8 mouse cellular contexts compared by ENCODE assay signal in the genomic region with DNA sequence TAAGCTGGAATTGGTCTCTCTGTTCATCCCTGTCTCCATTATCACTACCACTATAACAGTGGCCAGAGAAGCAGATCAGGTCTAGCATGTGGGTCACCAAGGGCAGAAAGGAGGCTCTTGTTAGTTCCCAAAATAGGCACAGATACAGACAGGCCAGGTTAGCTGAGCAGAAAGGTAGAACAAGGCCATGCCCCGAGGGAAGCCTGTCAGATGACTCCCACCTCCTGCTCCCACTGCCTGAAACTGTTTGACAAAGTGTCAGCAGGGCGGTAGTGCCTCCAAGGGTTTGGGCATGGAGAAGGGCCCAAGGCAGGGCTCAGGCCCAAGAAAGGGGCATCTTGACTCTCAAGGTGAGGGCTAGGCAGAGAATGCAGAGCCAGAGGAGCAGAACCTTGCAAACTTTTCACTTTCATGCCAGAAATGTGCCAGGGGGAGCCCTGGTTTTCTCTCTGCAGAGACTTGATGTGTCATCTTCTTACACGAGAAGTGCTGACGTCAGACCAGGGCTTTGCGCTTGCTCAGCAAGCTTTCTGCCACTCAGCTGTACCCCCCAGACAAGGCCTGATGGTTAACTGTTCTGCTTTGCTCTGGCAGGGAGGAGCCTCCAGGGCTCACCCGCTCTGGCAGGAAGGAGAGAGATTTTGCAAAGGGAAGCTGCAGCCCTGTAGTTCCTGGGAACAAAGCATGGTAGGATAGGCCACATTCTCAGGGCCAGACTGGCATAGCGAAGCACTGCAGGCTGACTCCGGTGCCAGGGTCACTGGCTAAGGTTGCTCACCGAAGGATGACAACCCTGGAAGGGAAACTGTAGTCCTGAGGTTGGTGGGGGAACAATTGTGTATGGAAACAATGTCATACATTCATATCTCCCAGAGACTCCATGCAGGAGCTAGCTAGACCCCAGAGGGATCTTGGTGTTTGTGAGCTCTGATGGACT. TPM values are rescaled to one million over a fixed set of nuclear protein-coding genes. Genes with fewer than 3 reads are reported as not detected.
A peak's percentile ranks its signal among the peaks of the same experiment; 100 is the strongest.
DNase-seq lines count a peak whose midpoint lies in the region; ATAC-seq lines count a peak whose summit lies in the region.

No protein-coding gene starts in this region.

- no peaks in the 10 kb centered on the region; the same call in 1 of the 2 replicates for H3K4me1 ChIP-seq in limb, embryonic 11.5 days (ENCODE audit: control insufficient read depth, insufficient read depth, low read length)

- H3K9me3 ChIP-seq in limb, embryonic 11.5 days (ENCODE audit: control insufficient read depth, low read length), result no peaks in the 10 kb centered on the region

- H3K27me3 ChIP-seq in limb, embryonic 11.5 days (ENCODE audit: control insufficient read depth, insufficient read depth, low read length), result no peaks in the 10 kb centered on the region

- no peaks in the 10 kb centered on the region for H3K36me3 ChIP-seq in limb, embryonic 11.5 days (ENCODE audit: control insufficient read depth, insufficient read depth, low read length)

- H3K27ac ChIP-seq in limb, embryonic 11.5 days (replicated peaks; ENCODE audit: low read depth, low read length), result no peak overlapping the region

- intact Hi-C loops in gastrocnemius, postnatal 14 days (cut with DNase I; ENCODE audit: low total_unique reads), result loop anchor here (5.0 kb wide), 1 partner anchor 336 kb away; no protein-coding TSS in a partner anchor
- intact Hi-C loops in gastrocnemius, postnatal 36 days (cut with DNase I), result loop anchor here (10.0 kb wide), 1 partner anchor 604 kb away; no protein-coding TSS in a partner anchor

- H3K4me2 ChIP-seq in limb, embryonic 11.5 days (ENCODE audit: low read depth, severe bottlenecking), result no peak overlapping the region

- 75% methylated on average over 9 of the region's 9 CpGs for WGBS in limb, embryonic 11.5 days

- peak overlapping the region; percentile 23; the same call in 1 of the 2 replicates for H3K9ac ChIP-seq in limb, embryonic 11.5 days (ENCODE audit: low read length)

- DNase-seq in gastrocnemius, postnatal 14 days, result peak; percentile 27
- DNase-seq in gastrocnemius, postnatal 36 days, result no peak
- peak; percentile 77 for DNase-seq in MN1 (ENCODE audit: low spot score)
- peak; percentile 52 for DNase-seq in kidney, adult 9 months
- DNase-seq in limb, embryonic 11.5 days (ENCODE audit: low spot score), result no peak
- DNase-seq in right cerebral cortex, postnatal 14 days, result peak; percentile 62
- no peak for DNase-seq in embryo, embryonic 11 days

- no peak overlapping the region for H3K4me3 ChIP-seq in limb, embryonic 11.5 days (ENCODE audit: low read depth, low read length)

- ATAC-seq in erythroblast, adult 5-6 weeks (replicated peaks; ENCODE audit: low FRiP score, poor library complexity, severe bottlenecking), result peak; percentile 70
- ATAC-seq in limb, embryonic 11.5 days (ENCODE audit: insufficient number of reproducible peaks, low FRiP score, low TSS enrichment, low read depth), result no peak

RNA-seq across cellular contexts. Expression of gene Bcar3, which starts 7.3 kb away (rescaled TPM):
- total RNA-seq in gastrocnemius, postnatal 14 days (2021), result 1 to 10 TPM; 8.3 to 9.5 TPM
- 1 to 10 TPM; 3.6 to 4.4 TPM for total RNA-seq in gastrocnemius, postnatal 36 days (2021)
- 1.3 TPM in 1 of 2 replicates, not detected in the other for total RNA-seq in erythroblast, adult 5-6 weeks (2015; ENCODE audit: low replicate concordance)
- total RNA-seq in erythroblast, adult 5-6 weeks (2017; ENCODE audit: low replicate concordance), result 0.34 and 0.70 TPM in 2 replicates
- 3.8 and 4.1 TPM in 2 replicates for polyA plus RNA-seq in limb, embryonic 11.5 days (2014; fragmentation: Nextera tagmentation; extraction: Ambion mirVana)

RNA-seq across cellular contexts. Expression of gene Dnttip2, which starts 27.1 kb away (rescaled TPM):
- 10 to 100 TPM; 18.4 to 19.7 TPM for total RNA-seq in gastrocnemius, postnatal 14 days (2021)
- 10 to 100 TPM; 18.9 to 27.1 TPM for total RNA-seq in gastrocnemius, postnatal 36 days (2021)
- 32.8 and 70.5 TPM in 2 replicates for total RNA-seq in erythroblast, adult 5-6 weeks (2015; ENCODE audit: low replicate concordance)
- total RNA-seq in erythroblast, adult 5-6 weeks (2017; ENCODE audit: low replicate concordance), result 19.3 and 34.0 TPM in 2 replicates
- 102 and 107 TPM in 2 replicates for polyA plus RNA-seq in limb, embryonic 11.5 days (2014; fragmentation: Nextera tagmentation; extraction: Ambion mirVana)

RNA-seq across cellular contexts. Expression of gene Gclm, which starts 55.9 kb away (rescaled TPM):
- 10 to 100 TPM; 22.7 to 28.7 TPM for total RNA-seq in gastrocnemius, postnatal 14 days (2021)
- 10 to 100 TPM; 32.2 to 47.4 TPM for total RNA-seq in gastrocnemius, postnatal 36 days (2021)
- 276 and 381 TPM in 2 replicates for total RNA-seq in erythroblast, adult 5-6 weeks (2015; ENCODE audit: low replicate concordance)
- 373 and 560 TPM in 2 replicates for total RNA-seq in erythroblast, adult 5-6 weeks (2017; ENCODE audit: low replicate concordance)
- polyA plus RNA-seq in limb, embryonic 11.5 days (2014; fragmentation: Nextera tagmentation; extraction: Ambion mirVana), result 45.0 and 45.1 TPM in 2 replicates

Comparison
In these comparisons a context has a peak if more than half of its experiments do, and no peak if none do; other contexts are left out.
1. DNase-seq: peak in gastrocnemius, postnatal 14 days (single experiment), MN1 (single experiment), kidney, adult 9 months (single experiment) and right cerebral cortex, postnatal 14 days (single experiment); none in gastrocnemius, postnatal 36 days (0 of 2), limb, embryonic 11.5 days (single experiment) and embryo, embryonic 11 days (single experiment).
2. RNA of gene Gclm, which starts 55.9 kb away (total RNA-seq): 276 to 560 TPM in erythroblast, adult 5-6 weeks; 32.2 to 47.4 TPM in gastrocnemius, postnatal 36 days and 22.7 to 28.7 TPM in gastrocnemius, postnatal 14 days; every median in the first group is over 4 times any median in the second.